Mouse (Mus musculus) spleen, adult 2 months (tissue): ENCODE measurements around the gene Slc30a3.

Source experiments
- CTCF ChIP-seq: fragments of 200-500 bp; IDR thresholded peaks from 2 replicates; pipeline ENCODE4 v1.5.1; 2011; ENCODE audit warnings: mild to moderate bottlenecking, inconsistent platforms; ENCODE audit not compliant: insufficient read depth, insufficient read length, insufficient replicate concordance; ENCODE audit errors: extremely low read depth
- POLR2A ChIP-seq: fragments of 200-500 bp; IDR thresholded peaks from 2 replicates; pipeline ENCODE4 v1.6.1; 2011; ENCODE audit warnings: low read depth, low read length, inconsistent platforms

DNA sequence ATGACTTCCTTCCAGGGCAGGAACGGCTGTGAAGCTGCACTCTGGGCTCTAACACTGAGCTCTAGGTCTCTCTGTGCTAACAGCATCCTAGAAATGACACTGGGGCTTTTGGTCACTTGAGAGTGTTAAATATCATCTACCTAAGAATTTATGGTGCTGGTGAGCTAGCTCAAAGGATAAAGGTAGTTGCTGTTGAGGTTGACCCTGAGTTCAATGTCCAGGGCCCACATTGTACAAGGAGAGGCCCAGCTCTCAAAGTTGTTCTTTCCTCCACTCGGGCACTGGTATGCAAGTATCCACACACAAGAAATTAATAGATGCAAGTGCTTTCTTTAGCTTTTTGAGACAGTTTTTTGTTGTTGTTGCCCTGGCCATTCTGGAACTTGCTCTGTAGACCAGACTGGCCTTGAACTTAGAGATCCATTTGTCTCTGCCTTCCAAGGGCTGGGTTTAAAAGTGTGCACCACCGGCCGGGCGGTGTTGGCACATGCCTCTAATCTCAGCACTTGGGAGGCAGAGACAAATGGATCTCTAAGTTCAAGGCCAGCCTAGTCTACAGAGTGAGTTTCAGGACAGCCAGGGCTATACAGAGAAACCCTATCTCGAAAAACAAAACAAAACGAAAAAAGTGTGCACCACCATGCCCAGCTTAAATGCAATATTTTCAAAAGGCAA lies 69.7 kb downstream of the Slc30a3 start:
- TF ChIP-seq CTCF (no peak), POLR2A (no peak)
